Mouse (Mus musculus) hindbrain, embryonic 16.5 days (tissue): Measurements from ENCODE around the gene Pcdh9. TPM values are rescaled to one million over a fixed set of nuclear protein-coding genes. Genes with fewer than 3 reads are reported as not detected.

Source experiments
- ATAC-seq: fragments of 200-750 bp; cut with Nextera tagmentation; 2 replicates; pipeline ENCODE4 v1.8.0; 2017; ENCODE audit warnings: moderate TSS enrichment, moderate library complexity
- H3K27ac ChIP-seq: fragments of 300-500 bp; sonication (generic); 2 replicates; pipeline ENCODE4 v1.5.1; 2014; ENCODE audit warnings: low read depth, mild to moderate bottlenecking, control low read depth, low read length, moderate library complexity
- H3K27me3 ChIP-seq: fragments of 300-500 bp; sonication (generic); replicated peaks from 2 replicates; pipeline ENCODE4 v1.6.1; 2014; ENCODE audit warnings: low read length; ENCODE audit not compliant: control insufficient read depth, insufficient read depth
- H3K36me3 ChIP-seq: fragments of 300-500 bp; sonication (generic); 2 replicates; pipeline ENCODE4 v1.6.1; 2014; ENCODE audit warnings: mild to moderate bottlenecking, low read length, moderate library complexity, mixed read lengths; ENCODE audit not compliant: control insufficient read depth, insufficient read depth
- H3K4me1 ChIP-seq: fragments of 300-500 bp; sonication (generic); 2 replicates; pipeline ENCODE4 v1.6.1; 2014; ENCODE audit warnings: low read depth, low read length; ENCODE audit not compliant: control insufficient read depth, insufficient read depth
- H3K4me2 ChIP-seq: fragments of 300-500 bp; sonication (generic); 2 replicates; pipeline ENCODE4 v1.6.1; 2014; ENCODE audit warnings: mild to moderate bottlenecking, low read length, control low read depth, moderate library complexity
- H3K4me3 ChIP-seq: fragments of 300-500 bp; sonication (generic); 2 replicates; pipeline ENCODE4 v1.5.1; 2014; ENCODE audit warnings: mild to moderate bottlenecking, low read length, control low read depth, moderate library complexity
- H3K9ac ChIP-seq: fragments of 300-500 bp; sonication (generic); 2 replicates; pipeline ENCODE4 v1.6.1; 2014; ENCODE audit warnings: low read depth, mild to moderate bottlenecking, control low read depth, low read length, moderate library complexity
- H3K9me3 ChIP-seq: fragments of 300-500 bp; sonication (generic); 2 replicates; pipeline ENCODE4 v1.6.1; 2014; ENCODE audit warnings: mild to moderate bottlenecking, low read length, moderate library complexity; ENCODE audit not compliant: control insufficient read depth
- WGBS: fragments of 180-500 bp; shearing (Covaris S2); extraction: QIAGEN DNeasy Blood & Tissue Kit; methylation state at CpG from one replicate; pipeline ENCODE4 v1.1.7; 2014; 5-methylcytosine and 5-hydroxymethylcytosine counted together
- polyA plus RNA-seq: library from polyadenylated mRNA; unstranded; fragments of >200 nt; fragmentation: Nextera tagmentation; extraction: Ambion mirVana; gene quantifications from 2 replicates; pipeline ENCODE4 v1.2.1, GENCODE M21; 2015

Pcdh9 gene
- polyA plus RNA-seq, 1 experiment from 2014 or later = 232 TPM

DNA sequence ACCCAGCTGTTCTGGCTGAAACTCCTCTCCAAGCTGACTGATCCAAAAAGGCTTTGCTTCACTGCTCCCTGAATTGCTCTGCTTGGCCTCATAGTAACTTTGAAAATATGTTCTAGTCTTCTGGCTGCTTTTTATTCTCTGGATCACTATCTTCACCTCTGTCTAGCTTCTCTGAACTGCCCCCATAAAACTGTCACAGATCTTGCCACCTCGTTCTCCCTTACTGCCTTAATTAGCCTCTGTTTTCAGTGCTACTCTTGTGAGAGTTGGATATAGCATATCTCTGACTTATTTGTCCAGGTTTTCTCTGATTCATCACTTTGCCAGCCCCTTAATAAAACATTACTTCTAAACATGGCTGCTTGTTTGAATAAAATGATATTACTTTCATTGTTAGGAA is 481.2 kb downstream of the Pcdh9 start:
- H3K9ac ChIP-seq = no peak overlapping the region
- no peak for ATAC-seq
- H3K27me3 ChIP-seq = no peaks in the 10 kb centered on the region
- H3K4me3 ChIP-seq = no peak overlapping the region
- WGBS = 76% methylated on average over 1 of the region's 1 CpGs
- H3K4me1 ChIP-seq = no peaks in the 10 kb centered on the region
- H3K9me3 ChIP-seq = no peaks in the 10 kb centered on the region
- no peak overlapping the region for H3K4me2 ChIP-seq
- no peaks in the 10 kb centered on the region for H3K36me3 ChIP-seq
- H3K27ac ChIP-seq = no peak overlapping the region

DNA sequence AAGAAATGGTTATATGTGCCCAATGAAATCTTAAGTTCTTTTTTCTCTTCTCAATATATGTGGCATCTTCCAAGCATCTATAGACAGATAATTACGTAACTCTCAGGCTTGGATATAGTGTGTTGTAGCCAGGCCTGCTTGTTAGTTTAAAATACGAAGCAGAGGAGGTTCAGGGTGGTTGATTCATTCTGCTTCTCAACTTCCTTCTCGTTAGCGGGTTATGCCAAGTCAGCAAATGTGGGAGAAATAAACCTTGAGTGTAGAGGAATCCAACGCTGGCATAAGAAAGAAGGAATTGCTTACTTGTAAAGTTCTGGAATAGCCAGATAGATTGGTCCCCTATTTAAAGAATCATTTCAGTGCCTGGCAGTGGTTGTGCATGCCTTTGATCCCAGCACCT is 482.7 kb downstream of the Pcdh9 start:
- Histone ChIP-seq H3K27me3 (no peaks in the 10 kb centered on the region), H3K27ac (no peak overlapping the region), H3K4me2 (no peak overlapping the region), H3K36me3 (no peaks in the 10 kb centered on the region), H3K9me3 (no peaks in the 10 kb centered on the region), H3K4me1 (no peaks in the 10 kb centered on the region), H3K4me3 (no peak overlapping the region), H3K9ac (no peak overlapping the region)
- 88% methylated on average over 5 of the region's 5 CpGs for WGBS
- ATAC-seq = no peak

DNA sequence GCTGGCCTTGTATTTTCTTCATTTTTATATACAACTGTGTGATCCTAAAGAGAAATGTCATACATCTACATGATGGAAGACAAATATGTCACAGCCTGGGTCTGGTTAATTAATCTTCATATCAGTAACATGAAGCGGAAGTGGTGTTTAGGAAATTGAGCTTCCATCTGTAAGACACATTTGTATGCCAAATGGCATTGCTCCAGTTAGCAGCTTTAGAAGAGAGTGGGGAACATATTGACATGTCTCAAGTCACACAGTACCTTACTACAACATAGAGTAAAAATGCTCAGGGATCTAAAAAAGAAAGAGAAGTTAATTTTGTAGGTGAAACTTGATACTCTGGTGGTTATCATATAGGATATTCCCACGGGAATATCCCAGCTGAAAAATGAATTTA is 505.4 kb downstream of the Pcdh9 start:
- WGBS = 62% methylated on average over 2 of the region's 2 CpGs

DNA sequence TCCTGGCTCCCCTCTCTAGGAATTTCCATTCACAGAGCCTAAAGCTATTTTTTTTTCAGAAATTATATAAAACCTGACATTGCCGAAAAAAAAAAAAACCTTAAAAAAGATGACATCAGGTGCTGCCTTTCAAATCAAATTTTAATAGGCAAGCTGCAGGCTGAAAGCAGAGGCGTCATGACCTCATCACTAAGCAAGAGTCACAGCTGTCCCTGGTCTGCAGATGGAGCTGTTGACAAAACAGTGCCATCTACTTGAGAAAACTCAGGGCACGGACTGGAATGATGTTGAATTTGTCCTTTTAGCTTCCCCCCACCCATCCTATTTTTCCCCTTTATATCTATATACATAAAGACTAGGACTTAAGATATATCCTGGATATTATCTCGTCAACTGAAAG is 509.3 kb downstream of the Pcdh9 start:
- peak; percentile 81 for ATAC-seq
- Histone ChIP-seq H3K4me2 (no peak overlapping the region), H3K36me3 (no peaks in the 10 kb centered on the region), H3K4me3 (no peak overlapping the region), H3K27me3 (no peaks in the 10 kb centered on the region), H3K9ac (no peak overlapping the region), H3K27ac (no peak overlapping the region), H3K4me1 (no peaks in the 10 kb centered on the region), H3K9me3 (no peaks in the 10 kb centered on the region)
- WGBS = 28% methylated on average over 4 of the region's 4 CpGs

More for the DNA sequence above, 505.4 kb downstream of the Pcdh9 start:
- no peak overlapping the region for H3K4me3 ChIP-seq
- no peak overlapping the region for H3K4me2 ChIP-seq
- no peak overlapping the region for H3K9ac ChIP-seq
- no peaks in the 10 kb centered on the region for H3K27me3 ChIP-seq
- H3K36me3 ChIP-seq = no peaks in the 10 kb centered on the region
- H3K4me1 ChIP-seq = no peaks in the 10 kb centered on the region
- H3K27ac ChIP-seq = no peak overlapping the region
- no peaks in the 10 kb centered on the region for H3K9me3 ChIP-seq
- ATAC-seq = no peak

DNA sequence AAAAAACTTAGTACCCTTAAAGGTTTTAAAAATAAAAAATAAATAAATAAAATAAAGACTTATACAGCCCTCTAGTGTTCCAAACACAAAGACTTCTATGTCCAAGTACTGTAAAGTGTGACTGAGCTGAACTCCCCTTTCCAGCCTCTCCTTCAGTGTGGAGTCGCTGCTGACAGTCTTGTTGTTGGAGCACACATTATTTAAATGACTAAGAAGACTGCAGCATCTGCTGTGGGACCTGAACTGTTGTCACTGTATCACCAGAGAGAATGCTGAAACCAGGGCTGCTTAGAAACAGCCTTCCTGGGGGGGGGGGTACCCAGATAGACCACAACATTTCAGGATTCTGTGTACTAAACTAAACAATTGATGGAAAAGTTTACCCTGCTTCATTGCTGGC is 509.7 kb downstream of the Pcdh9 start:
- no peaks in the 10 kb centered on the region for H3K27me3 ChIP-seq
- ATAC-seq = peak; percentile 65; the same call in 1 of the 2 replicates
- no peak overlapping the region for H3K4me2 ChIP-seq
- no peaks in the 10 kb centered on the region for H3K9me3 ChIP-seq
- no peak overlapping the region for H3K4me3 ChIP-seq
- no peaks in the 10 kb centered on the region for H3K4me1 ChIP-seq
- H3K27ac ChIP-seq = no peak overlapping the region; the same call in 1 of the 2 replicates
- H3K36me3 ChIP-seq = no peaks in the 10 kb centered on the region
- no peak overlapping the region for H3K9ac ChIP-seq
- WGBS = 9% methylated on average over 1 of the region's 1 CpGs

DNA sequence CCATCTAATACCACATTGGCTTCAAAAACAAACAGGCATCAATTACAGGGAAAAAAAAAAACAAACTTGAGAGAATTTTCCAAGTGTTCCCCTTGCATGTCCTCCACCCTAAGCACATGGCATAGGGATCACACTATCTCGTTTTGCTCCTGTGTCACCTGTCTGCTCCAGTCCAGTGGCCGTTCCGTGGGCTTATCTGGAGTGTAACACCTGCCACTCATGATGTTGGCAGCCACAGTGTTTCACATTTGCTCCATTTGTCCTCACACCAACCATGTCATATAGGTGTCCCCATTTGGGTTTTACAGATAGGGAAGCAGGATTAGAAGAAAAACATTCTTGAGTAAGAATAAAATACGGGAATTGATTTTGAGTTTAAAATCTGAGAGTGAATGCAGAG is 514.3 kb downstream of the Pcdh9 start:
- Histone ChIP-seq H3K36me3 (no peaks in the 10 kb centered on the region), H3K27ac (no peak overlapping the region), H3K9me3 (no peaks in the 10 kb centered on the region), H3K27me3 (no peaks in the 10 kb centered on the region), H3K4me2 (no peak overlapping the region), H3K4me3 (no peak overlapping the region), H3K9ac (no peak overlapping the region), H3K4me1 (no peaks in the 10 kb centered on the region)
- no peak for ATAC-seq
- WGBS = 88% methylated on average over 4 of the region's 4 CpGs

DNA sequence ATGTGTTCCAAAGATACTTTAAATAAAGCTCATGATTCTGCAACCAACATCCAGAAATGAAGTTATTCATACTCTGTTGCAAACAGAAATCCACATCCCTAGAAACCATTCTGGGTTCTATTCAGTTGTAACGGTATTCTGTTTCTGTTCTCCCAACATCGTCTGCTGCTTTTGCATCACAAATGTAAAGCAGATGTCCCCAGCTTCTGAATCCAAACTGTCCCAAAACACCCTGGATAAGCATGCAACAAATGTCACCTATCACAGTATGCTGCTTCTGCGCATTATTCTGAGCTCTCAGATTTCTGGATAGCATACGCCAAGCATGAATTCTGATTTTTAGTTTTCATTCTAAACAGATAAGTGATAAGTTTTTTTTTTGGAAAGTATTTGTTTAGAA is 516.3 kb downstream of the Pcdh9 start:
- H3K9me3 ChIP-seq = no peaks in the 10 kb centered on the region
- 70% methylated on average over 4 of the region's 4 CpGs for WGBS
- H3K4me2 ChIP-seq = no peak overlapping the region
- no peak overlapping the region for H3K27ac ChIP-seq
- no peaks in the 10 kb centered on the region for H3K4me1 ChIP-seq
- H3K36me3 ChIP-seq = no peaks in the 10 kb centered on the region
- no peak overlapping the region for H3K9ac ChIP-seq
- no peaks in the 10 kb centered on the region for H3K27me3 ChIP-seq
- no peak for ATAC-seq
- H3K4me3 ChIP-seq = no peak overlapping the region

DNA sequence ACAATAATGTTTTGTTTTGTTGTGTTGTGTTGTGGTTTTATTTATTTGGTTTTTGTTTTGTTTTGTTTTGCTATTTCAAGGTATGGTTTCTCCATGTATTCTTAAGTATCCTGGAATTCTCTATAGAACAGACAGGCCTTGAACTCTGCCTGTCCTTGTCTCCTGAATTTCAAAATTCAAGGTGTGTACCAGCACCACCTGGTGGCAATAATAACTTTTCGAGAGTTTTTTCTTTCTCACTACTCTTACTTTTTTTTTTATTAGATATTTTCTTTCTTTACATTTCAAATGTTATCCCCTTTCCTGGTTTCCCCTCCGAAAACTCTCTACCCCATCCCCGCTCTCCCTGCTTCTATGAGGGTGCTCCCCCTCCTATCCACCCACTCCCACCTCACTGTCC is 536.3 kb downstream of the Pcdh9 start:
- Histone ChIP-seq H3K4me1 (no peaks in the 10 kb centered on the region), H3K9me3 (no peaks in the 10 kb centered on the region), H3K36me3 (no peaks in the 10 kb centered on the region), H3K4me2 (no peak overlapping the region), H3K27ac (no peak overlapping the region), H3K9ac (no peak overlapping the region), H3K4me3 (no peak overlapping the region), H3K27me3 (no peaks in the 10 kb centered on the region)
- no peak for ATAC-seq
- WGBS = 89% methylated on average over 3 of the region's 3 CpGs

DNA sequence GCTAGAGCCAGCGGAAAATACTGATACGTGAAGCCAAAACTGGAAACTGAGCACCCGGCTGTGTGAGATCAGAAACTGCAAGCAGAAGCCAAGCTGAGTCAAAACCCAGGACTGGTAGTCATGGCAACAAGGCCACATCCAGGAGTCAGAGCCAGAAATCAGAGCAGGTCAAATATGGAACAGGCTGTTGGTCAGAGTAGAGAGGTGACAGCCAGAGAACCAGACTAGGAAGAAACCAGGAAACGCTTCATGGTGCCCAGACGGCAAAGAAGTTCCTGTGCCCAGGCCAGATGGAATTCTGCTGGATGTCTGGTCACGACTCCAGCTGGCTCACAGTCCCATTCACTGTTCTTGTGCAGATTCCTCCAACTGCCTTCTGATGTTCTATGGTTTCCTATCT is 539.6 kb downstream of the Pcdh9 start:
- Histone ChIP-seq H3K4me3 (no peak overlapping the region), H3K9ac (no peak overlapping the region), H3K27ac (no peak overlapping the region), H3K36me3 (no peaks in the 10 kb centered on the region), H3K27me3 (no peaks in the 10 kb centered on the region), H3K4me2 (no peak overlapping the region), H3K4me1 (no peaks in the 10 kb centered on the region), H3K9me3 (no peaks in the 10 kb centered on the region)
- 45% methylated on average over 6 of the region's 6 CpGs for WGBS
- peak; percentile 95 for ATAC-seq

DNA sequence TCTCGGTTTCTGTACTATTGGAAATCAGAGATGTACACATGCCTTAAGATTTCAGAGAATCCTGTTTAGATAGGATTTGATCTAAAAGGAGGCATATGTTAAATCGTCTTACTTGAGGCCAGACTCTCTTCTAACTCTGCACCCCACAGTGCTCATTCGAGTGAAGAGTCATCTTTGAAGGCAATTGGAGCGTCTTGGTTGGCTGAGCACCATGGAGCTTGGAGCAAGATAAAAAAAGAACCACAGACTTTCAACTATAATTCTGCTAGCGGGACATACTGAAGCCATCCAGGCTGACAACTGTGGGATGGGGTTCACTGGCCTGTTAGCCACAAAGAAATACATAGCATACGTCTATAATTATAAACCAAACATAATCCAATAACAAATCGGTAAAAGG is 541.3 kb downstream of the Pcdh9 start:
- Histone ChIP-seq H3K9me3 (no peaks in the 10 kb centered on the region), H3K36me3 (no peaks in the 10 kb centered on the region), H3K9ac (no peak overlapping the region), H3K4me2 (no peak overlapping the region), H3K4me1 (no peaks in the 10 kb centered on the region), H3K4me3 (no peak overlapping the region), H3K27me3 (no peaks in the 10 kb centered on the region), H3K27ac (no peak overlapping the region)
- peak; percentile 71 for ATAC-seq
- WGBS = 43% methylated on average over 7 of the region's 7 CpGs
